In the genomic region with DNA sequence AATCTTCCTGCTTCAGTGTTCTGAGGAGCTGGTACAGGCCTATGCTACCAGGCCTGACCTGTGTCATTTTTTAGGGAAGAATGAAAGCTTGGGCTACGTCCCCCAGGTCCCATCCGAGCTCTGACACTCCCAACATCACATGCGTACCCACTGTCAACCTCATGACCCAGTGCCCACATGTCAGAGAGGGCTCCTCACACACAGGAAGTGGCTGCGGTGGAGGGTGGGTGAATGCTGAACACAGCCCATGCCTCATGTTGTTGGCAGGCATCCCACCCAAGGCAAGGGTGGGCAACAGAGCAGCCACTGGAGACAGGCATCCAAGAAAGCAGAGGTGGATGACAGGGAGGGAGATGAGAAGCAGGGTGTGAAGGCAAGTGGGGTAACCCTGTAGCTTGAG, we compare ENCODE assay signal across 15 mouse cellular contexts. TPM values are rescaled to one million over a fixed set of nuclear protein-coding genes. Genes with fewer than 3 reads are reported as not detected.
DNase-seq lines count a peak whose midpoint lies in the region; ATAC-seq and TF ChIP-seq lines count a peak whose summit lies in the region.
"Had no signal": no experiment of that assay in that cellular context is flagged by ENCODE, and none has a peak within 500 bp of the region (broad histone marks: within the 10 kb centered on the region; RNA-seq: fewer than 3 reads in every experiment).

No protein-coding gene starts in this region.

- H3K4me3 ChIP-seq in lung, adult 2 months (replicated peaks; ENCODE audit: extremely low read depth, low read depth, low read length): peak overlapping the region; percentile 83
- no peak overlapping the region for H3K4me3 ChIP-seq in neural tube, embryonic 15.5 days (replicated peaks)
- H3K4me3 ChIP-seq: intestine, embryonic 15.5 days; limb, embryonic 12.5 days; stomach, embryonic 15.5 days had no signal

- peak; percentile 53 to 57 for DNase-seq in lung, adult 18-20 months
- DNase-seq in lung, postnatal 14 days: no peak
- DNase-seq in lung, adult 2 months: no peak
- peak; percentile 84 to 86 for DNase-seq in natural killer cell, adult 2 months (ENCODE audit: low spot score in 2 of 2)
- DNase-seq in adrenal gland, adult 8-10 months: no peak
- DNase-seq in liver: no peak
- DNase-seq in gastrocnemius, postnatal 36 days: no peak
- DNase-seq: adrenal gland, postnatal 25 days; gastrocnemius, postnatal 10 days; kidney, postnatal 25 days; layer of hippocampus, postnatal 36 days had no signal

- ATAC-seq in neural tube, embryonic 15.5 days (ENCODE audit: low FRiP score): no peak
- ATAC-seq: intestine, embryonic 15.5 days had no signal

- peaks cover 23% of the 10 kb centered on the region for H3K27me3 ChIP-seq in neural tube, embryonic 15.5 days (replicated peaks)
- H3K27me3 ChIP-seq: intestine, embryonic 15.5 days; stomach, embryonic 15.5 days had no signal

- H3K4me1 ChIP-seq in lung, adult 2 months (ENCODE audit: control insufficient read depth, insufficient read depth, low read length): peaks cover 5% of the 10 kb centered on the region
- peaks cover 10% of the 10 kb centered on the region for H3K4me1 ChIP-seq in neural tube, embryonic 15.5 days

- H3K9ac ChIP-seq in neural tube, embryonic 15.5 days (replicated peaks): no peak overlapping the region
- H3K9ac ChIP-seq: intestine, embryonic 15.5 days; limb, embryonic 12.5 days; stomach, embryonic 15.5 days had no signal

- intact Hi-C loops in gastrocnemius, postnatal 36 days (cut with DNase I): no loop called here

- no peak overlapping the region for H3K27ac ChIP-seq in neural tube, embryonic 15.5 days (replicated peaks)
- H3K27ac ChIP-seq: limb, embryonic 12.5 days had no signal

- WGBS in lung, adult 2 months: 45% methylated on average over 4 of the region's 4 CpGs
- 85% methylated on average over 4 of the region's 4 CpGs for WGBS in neural tube, embryonic 15.5 days

- no peaks in the 10 kb centered on the region for H3K36me3 ChIP-seq in neural tube, embryonic 15.5 days

- no peaks in the 10 kb centered on the region for H3K9me3 ChIP-seq in neural tube, embryonic 15.5 days (replicated peaks)
- H3K9me3 ChIP-seq: intestine, embryonic 15.5 days; stomach, embryonic 15.5 days had no signal

- H3K4me2 ChIP-seq in neural tube, embryonic 15.5 days: no peak overlapping the region
- H3K4me2 ChIP-seq: limb, embryonic 12.5 days; stomach, embryonic 15.5 days had no signal

- no peak for TF ChIP-seq POLR2A in lung, adult 2 months (IDR thresholded peaks at IDR 0.05; ENCODE audit: borderline replicate concordance, extremely low read depth, low read depth, low read length)

- no peak for TF ChIP-seq CTCF in lung, adult 2 months (IDR thresholded peaks at IDR 0.05; ENCODE audit: insufficient read depth, low read length)

RNA-seq across cellular contexts. Expression of gene Adgre5, which starts 4.4 kb away (rescaled TPM):
- polyA plus RNA-seq in lung, adult 2 months (2012; rRNA removed): 557 and 634 TPM in 2 replicates
- 10 to 100 TPM; 21.8 to 45.5 (median 35.2) TPM for total RNA-seq in adrenal gland, adult 8-10 months (2022)
- polyA plus RNA-seq in neural tube, embryonic 15.5 days (2015; fragmentation: Nextera tagmentation; extraction: Ambion mirVana): 12.2 and 15.5 TPM in 2 replicates
- 10 to 100 TPM; 21.9 to 22.5 TPM for total RNA-seq in gastrocnemius, postnatal 36 days (2021)

RNA-seq across cellular contexts. Expression of gene Ddx39, which starts 21.7 kb away (rescaled TPM):
- 18.4 and 24.0 TPM in 2 replicates for polyA plus RNA-seq in lung, adult 2 months (2012; rRNA removed)
- total RNA-seq in adrenal gland, adult 8-10 months (2022): 10 to 100 TPM; 15.4 to 28.6 (median 20.7) TPM
- polyA plus RNA-seq in neural tube, embryonic 15.5 days (2015; fragmentation: Nextera tagmentation; extraction: Ambion mirVana): 86.5 and 117 TPM in 2 replicates
- 10 to 100 TPM; 11.3 to 12.0 TPM for total RNA-seq in gastrocnemius, postnatal 36 days (2021)

RNA-seq across cellular contexts. Expression of gene Pkn1, which starts 37.7 kb away (rescaled TPM):
- polyA plus RNA-seq in lung, adult 2 months (2012; rRNA removed): 148 and 168 TPM in 2 replicates
- total RNA-seq in adrenal gland, adult 8-10 months (2022): 100 to 1,000 TPM; 108 to 141 (median 123) TPM
- polyA plus RNA-seq in neural tube, embryonic 15.5 days (2015; fragmentation: Nextera tagmentation; extraction: Ambion mirVana): 24.6 and 25.1 TPM in 2 replicates
- 10 to 100 TPM; 30.6 to 33.7 TPM for total RNA-seq in gastrocnemius, postnatal 36 days (2021)

Comparison
In these comparisons a context has a peak if more than half of its experiments do, and no peak if none do; other contexts are left out.
1. DNase-seq: peak in lung, adult 18-20 months (2 of 2) and natural killer cell, adult 2 months (2 of 2); none in lung, postnatal 14 days (single experiment), lung, adult 2 months (single experiment), adrenal gland, adult 8-10 months (single experiment), liver (single experiment) and gastrocnemius, postnatal 36 days (0 of 2).